Mouse (Mus musculus) heart, postnatal 4 days (tissue): ENCODE data around the gene Slc35c2. TPM values are rescaled to one million over a fixed set of nuclear protein-coding genes. Genes with fewer than 3 reads are reported as not detected.

Source experiments
- DNase-seq: peaks from one replicate; pipeline ENCODE4 v3.0.0; 2021
- total RNA-seq, 2 experiments: library from RNA; stranded (reverse); gene quantifications; 2 replicates each; pipeline ENCODE4 v1.2.3; 2021

Slc35c2 gene
- 10 to 100 TPM; 18.9 to 20.6 TPM for total RNA-seq

GRCm38 (mm10) chr2:165287202-165287984 is at the start of gene Slc35c2:
TSS of gene Slc35c2 (minus strand) at chr2:165287869.
- peak; percentile 95 for DNase-seq

- DNase-seq = peak; percentile 67
Measured at GRCm38 (mm10) chr2:165337191-165337590, 49.5 kb upstream of the Slc35c2 start.

DNA sequence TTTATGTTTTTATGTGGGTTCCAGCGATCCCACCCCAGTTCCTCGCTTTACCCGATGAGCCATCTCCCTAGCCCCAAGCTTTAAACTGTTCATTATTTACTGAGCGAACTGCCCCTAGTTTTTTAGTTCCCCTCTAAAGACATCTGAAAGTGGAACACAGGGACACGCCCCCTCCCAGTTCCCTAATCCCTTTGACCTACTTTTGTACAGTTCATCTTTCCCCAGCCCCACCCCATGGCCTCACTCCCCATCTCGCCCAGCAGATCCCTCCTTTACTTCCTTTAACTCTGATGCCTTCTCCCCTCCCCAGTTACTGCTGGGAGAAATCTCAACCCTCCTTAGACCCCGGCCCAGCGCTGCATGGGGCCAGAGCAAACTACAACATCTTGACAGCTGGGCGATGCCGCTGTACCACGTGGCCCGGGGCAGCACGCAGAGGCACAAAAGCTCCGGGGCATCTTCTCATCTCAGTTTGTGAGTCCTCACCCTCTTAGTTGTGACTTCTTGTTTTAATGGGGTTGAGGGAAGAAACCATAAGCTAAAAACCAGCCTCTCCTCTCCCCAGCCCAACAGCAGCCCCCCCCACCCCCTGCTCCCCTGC is 45.0 kb upstream of the Slc35c2 start:
- DNase-seq = no peak

GRCm38 (mm10) chr2:165329703-165330102 is 42.0 kb upstream of the Slc35c2 start:
- no peak for DNase-seq

DNA sequence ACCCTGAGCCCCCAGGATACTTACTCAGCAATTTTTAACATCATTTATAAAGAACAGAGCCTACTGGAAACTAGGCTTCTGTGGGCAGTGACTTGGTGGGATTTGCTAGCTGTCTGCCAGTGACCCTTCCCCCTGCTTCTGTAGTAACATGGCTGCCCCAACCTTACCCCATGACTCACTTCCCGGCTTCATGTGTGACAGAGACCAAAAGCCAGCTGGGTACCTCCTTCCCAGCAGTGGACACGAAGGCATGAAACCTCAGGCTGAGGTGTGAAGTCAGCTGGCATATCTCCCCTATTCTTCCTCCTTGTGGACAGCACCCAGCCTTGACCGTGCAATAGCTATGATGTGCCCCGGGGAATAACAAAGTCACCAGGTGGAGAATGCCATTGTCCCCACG is 41.1 kb upstream of the Slc35c2 start:
- DNase-seq = no peak

DNA sequence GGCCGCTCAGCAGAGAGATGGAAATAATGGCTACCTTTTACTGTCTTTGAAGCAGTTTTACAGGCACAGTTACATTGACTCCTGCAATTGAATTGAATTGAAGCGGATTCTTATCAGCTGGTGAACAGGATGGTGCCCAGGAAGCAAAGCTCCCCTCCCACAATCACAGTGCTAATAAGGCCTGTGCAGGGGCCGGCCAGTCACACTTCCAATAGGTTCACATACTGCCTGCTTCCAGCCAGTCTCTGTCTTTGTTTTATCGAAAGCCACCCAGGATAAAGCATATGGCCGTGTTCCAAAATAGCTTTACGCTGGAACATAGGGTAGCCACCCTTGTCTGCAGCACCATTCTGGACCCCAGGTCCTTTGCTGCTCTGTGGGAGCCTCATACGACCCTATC is 39.7 kb upstream of the Slc35c2 start:
- no peak for DNase-seq

- DNase-seq = peak; percentile 99
Measured at GRCm38 (mm10) chr2:165326304-165327190, 38.9 kb upstream of the Slc35c2 start, which contains the start of gene Elmo2. TSS of gene Elmo2 (minus strand) at chr2:165326479.

DNA sequence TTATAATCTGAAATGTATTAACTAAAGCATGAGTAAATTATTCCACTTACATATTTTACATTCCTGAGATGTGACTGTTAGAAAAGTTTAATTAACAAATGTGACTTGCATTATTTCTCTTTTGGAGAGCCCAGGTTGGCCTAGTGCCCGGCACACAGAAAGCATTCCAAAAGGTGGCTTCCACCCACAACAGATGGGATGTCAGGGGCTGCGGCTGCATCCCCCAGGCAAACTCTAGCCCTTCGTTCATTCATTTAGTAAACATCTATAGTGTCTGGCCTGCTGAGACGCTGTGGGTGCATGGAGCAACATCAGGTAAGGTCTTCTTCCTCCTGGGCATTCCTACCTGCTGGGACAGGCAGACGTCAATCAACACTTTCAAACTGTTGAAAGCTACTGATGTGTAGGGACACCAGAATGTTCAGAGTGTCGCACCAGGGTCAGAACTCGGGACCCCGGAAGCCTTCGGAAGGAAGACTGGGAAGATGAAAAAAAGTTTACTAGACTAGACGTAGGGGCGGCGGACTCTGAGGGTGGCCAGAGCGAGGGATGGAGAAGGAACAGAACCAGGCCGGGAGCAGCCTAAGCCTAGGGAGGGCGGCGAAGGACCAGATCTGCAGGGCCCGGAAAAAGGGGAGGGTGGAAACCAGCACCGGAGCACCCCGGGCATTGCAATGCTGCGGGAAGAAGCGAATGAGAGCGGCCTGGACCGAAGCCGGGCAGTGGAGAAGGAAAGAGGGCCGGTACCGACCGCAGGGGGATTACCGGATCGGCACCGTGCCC is 38.0 kb upstream of the Slc35c2 start:
- peak; percentile 56 for DNase-seq

GRCm38 (mm10) chr2:165323928-165324327 is 36.3 kb upstream of the Slc35c2 start:
- no peak for DNase-seq

- DNase-seq = no peak
Measured at GRCm38 (mm10) chr2:165323484-165323883, 35.8 kb upstream of the Slc35c2 start.

- DNase-seq = no peak
Measured at GRCm38 (mm10) chr2:165321981-165322735, 34.5 kb upstream of the Slc35c2 start.

DNA sequence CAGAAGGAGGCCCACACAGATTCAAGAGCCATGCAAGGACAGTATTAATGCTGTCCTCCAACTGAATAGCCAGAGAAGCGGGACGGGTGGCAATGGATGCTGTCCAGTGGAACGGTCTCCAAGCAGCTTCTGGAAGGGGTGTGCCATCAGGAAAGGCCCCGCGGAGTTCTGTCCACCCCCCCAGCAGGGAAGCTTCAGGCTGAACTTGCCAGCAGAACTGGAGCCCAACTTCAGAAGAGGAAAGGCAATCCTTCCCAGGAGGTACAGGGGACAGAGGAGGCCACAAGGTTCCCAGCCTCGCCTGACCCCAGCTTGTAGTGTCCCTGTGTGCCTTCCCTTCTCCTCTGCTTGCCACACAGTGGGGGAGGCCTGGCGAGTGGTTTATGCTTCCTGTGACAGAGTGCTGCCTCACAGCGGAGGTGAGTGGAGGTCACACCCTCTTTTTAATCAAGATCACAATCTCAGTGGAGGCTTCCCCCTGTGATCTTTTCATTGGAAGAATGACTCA is 33.8 kb upstream of the Slc35c2 start:
- DNase-seq = no peak

DNA sequence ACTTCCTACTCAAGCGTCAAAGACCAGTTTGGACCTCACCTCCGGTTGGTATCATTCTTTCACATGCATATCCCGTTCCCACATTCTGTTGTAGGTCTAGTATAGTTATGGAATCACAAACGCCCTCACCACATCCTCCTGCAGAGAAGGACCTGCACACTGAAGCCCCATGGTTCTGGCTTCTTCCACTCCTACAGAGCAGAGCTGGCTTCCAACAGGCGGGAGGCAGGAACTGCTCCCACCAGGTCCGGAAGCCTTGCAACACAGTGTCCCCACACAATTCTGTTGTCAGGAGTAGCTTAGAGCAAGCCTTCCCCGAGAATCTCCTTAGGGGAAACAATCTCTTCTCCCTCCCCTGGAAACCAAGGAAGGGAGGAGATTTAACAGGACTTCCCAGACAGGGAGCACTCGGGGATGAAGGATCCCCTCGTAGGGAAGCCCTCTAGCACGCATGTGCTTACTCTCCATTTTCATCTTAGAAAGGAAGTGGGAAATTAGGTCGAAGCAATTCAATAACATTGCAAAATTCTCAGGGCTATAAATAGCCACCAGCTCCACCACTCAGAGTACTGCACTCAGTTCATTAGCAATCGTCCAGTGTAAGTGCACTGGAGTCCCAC is 33.0 kb upstream of the Slc35c2 start:
- peak; percentile 57 for DNase-seq

- DNase-seq = no peak
Measured at GRCm38 (mm10) chr2:165319503-165319902, 31.8 kb upstream of the Slc35c2 start.

DNA sequence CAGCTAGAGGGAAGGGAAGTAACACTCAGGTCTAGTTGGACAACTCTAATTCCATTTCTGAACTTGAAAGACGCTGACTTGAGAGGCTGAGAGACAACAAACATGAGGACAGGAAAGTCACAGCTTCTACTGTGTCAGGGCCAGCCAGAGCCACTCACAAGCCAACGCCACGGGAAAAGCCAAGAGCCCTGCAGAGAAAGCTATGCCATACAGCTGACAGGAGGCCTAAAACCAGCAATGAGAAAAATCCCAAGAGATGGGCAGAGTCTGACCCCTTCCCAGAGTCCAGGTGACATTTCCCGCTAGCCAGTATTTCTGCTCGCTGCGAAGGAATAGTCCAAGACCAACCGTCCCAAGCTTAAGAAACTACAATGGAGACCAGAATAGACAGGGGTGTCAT is 31.3 kb upstream of the Slc35c2 start:
- no peak for DNase-seq

GRCm38 (mm10) chr2:165317621-165318263 is 30.1 kb upstream of the Slc35c2 start:
- DNase-seq = no peak

DNA sequence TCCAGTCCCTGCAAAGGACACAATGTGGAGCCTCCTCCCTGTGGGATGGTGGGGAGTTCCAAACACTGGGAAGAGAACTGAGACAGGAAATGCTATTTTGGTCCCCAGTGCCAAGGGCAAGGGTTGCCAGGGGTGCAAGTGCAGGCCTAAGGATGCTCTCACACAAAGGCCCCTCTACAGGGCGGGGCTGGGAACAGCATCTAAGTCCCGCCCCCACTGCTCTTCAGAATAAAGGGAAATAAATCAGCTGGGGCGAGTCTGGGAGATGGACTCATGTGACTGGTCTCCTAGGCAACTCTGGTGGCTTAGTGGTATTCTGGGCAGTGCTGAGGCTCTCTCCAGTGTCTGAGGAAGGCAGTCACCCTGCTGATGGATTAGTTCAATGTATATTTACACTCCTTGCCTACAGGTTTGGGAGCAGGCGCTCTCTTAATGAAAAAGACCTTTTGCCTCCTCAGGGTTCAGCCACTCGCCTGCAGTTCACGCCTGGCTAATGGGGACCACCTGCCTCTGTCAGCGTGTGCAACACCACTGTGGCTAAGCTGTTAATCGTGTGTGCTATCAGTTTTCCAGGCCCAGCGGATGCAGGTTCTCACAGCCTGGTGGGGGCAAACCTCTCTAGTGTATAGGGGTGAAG is 29.3 kb upstream of the Slc35c2 start:
- peak; percentile 55 for DNase-seq

- no peak for DNase-seq
Measured at GRCm38 (mm10) chr2:165316204-165316603, 28.5 kb upstream of the Slc35c2 start.

- no peak for DNase-seq
Measured at GRCm38 (mm10) chr2:165314197-165314596, 26.5 kb upstream of the Slc35c2 start.

DNA sequence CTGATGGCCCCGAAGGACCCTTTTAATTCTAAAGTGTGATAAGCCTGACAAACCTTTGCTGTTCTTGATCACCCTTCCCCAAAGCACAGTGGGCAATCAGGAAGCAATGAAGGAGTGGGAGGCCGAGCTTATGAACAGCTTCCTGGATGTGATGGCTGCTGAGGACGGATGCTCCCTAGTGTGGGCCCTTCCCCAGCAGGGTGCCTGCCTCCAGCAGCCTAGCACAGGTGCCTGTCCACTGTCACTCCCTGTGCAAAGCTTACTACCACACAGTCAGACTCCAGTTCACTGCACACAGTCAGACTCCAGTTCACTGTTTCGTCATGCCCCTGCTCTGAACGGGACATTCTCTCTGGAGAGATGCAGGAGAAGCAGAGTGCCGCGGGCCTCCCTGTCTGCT is 24.7 kb upstream of the Slc35c2 start:
- DNase-seq = no peak
